Mouse (Mus musculus): ENCODE measurements at regions not wholly inside any gene's neighbourhood (a gene's known extent, or its start where the extent isn't known, plus 50 kb on each side); places are given as distances from the start of the nearest gene placed in this dataset.

- no peak for TF ChIP-seq POLR2A (IDR thresholded peaks at IDR 0.05; ENCODE audit: low read depth, low read length)
- no peak for TF ChIP-seq CTCF (IDR thresholded peaks at IDR 0.05; ENCODE audit: borderline replicate concordance, insufficient read depth, low read length)
Measured at GRCm38 (mm10) chr15:85639566-85639965, 57.3 kb upstream of the Wnt7b start.
